Mouse (Mus musculus) forebrain, embryonic 14.5 days (tissue): ENCODE data around the gene Hist1h2bk. TPM values are rescaled to one million over a fixed set of nuclear protein-coding genes. Genes with fewer than 3 reads are reported as not detected.
A peak's percentile ranks its signal among the peaks of the same experiment; 100 is the strongest.

Source experiments
- ATAC-seq: fragments of 200-750 bp; cut with Nextera tagmentation; 2 replicates; pipeline ENCODE4 v1.8.0; 2017; ENCODE audit warnings: mild to moderate bottlenecking, moderate library complexity
- DNase-seq: peaks from one replicate; pipeline ENCODE4 v3.0.0-alpha.2; 2015; ENCODE audit warnings: low spot score
- H3K27ac ChIP-seq: fragments of 300-500 bp; sonication (generic); 2 replicates; pipeline ENCODE4 v1.5.1; 2014; ENCODE audit warnings: low read depth, mild to moderate bottlenecking, control low read depth, low read length, moderate library complexity
- H3K27me3 ChIP-seq: fragments of 300-500 bp; sonication (generic); replicated peaks from 2 replicates; pipeline ENCODE4 v1.6.1; 2014; ENCODE audit warnings: low read length, control low read depth, mixed read lengths; ENCODE audit not compliant: control insufficient read depth, insufficient read depth
- H3K36me3 ChIP-seq: fragments of 300-500 bp; sonication (generic); 2 replicates; pipeline ENCODE4 v1.6.1; 2014; ENCODE audit warnings: low read length, control low read depth; ENCODE audit not compliant: control insufficient read depth, insufficient read depth
- H3K4me1 ChIP-seq: fragments of 300-500 bp; sonication (generic); 2 replicates; pipeline ENCODE4 v1.6.1; 2014; ENCODE audit warnings: antibody characterized with exemption, low read length, control low read depth; ENCODE audit not compliant: control insufficient read depth, insufficient read depth
- H3K4me2 ChIP-seq: fragments of 300-500 bp; sonication (generic); 2 replicates; pipeline ENCODE4 v1.6.1; 2014; ENCODE audit warnings: mild to moderate bottlenecking, control low read depth, low read length
- H3K4me3 ChIP-seq: fragments of 300-500 bp; sonication (generic); 2 replicates; pipeline ENCODE4 v1.5.1; 2014; ENCODE audit warnings: low read depth, low read length, control low read depth
- H3K9ac ChIP-seq: fragments of 300-500 bp; sonication (generic); 2 replicates; pipeline ENCODE4 v1.6.1; 2014; ENCODE audit warnings: mild to moderate bottlenecking, low read length, control low read depth, moderate library complexity
- H3K9me3 ChIP-seq: fragments of 300-500 bp; sonication (generic); replicated peaks from 2 replicates; pipeline ENCODE4 v1.6.1; 2016; ENCODE audit warnings: low read length, control low read depth, mixed read lengths; ENCODE audit not compliant: control insufficient read depth
- WGBS: fragments of 180-500 bp; shearing (Covaris S2); extraction: QIAGEN DNeasy Blood & Tissue Kit; methylation state at CpG from one replicate; pipeline ENCODE4 v1.1.7; 2014; 5-methylcytosine and 5-hydroxymethylcytosine counted together
- polyA plus RNA-seq: library from polyadenylated mRNA; unstranded; fragments of >200 nt; fragmentation: Nextera tagmentation; extraction: Ambion mirVana; gene quantifications from 2 replicates; pipeline ENCODE4 v1.2.1, GENCODE M21; 2014

Hist1h2bk gene
- polyA plus RNA-seq, 1 experiment from 2014 or later: 3.5 TPM

- Histone ChIP-seq H3K36me3 (no peaks in the 10 kb centered on the region), H3K4me1 (peaks cover 8% of the 10 kb centered on the region; the same call in 1 of the 2 replicates), H3K27ac (no peak overlapping the region), H3K27me3 (peaks cover 23% of the 10 kb centered on the region), H3K9me3 (no peaks in the 10 kb centered on the region), H3K9ac (no peak overlapping the region), H3K4me2 (peak overlapping the region; percentile 65), H3K4me3 (peak overlapping the region; percentile 33)
- ATAC-seq (peak; percentile 58), DNase-seq (peak; percentile 78)
- 0% methylated on average over 8 of the region's 8 CpGs for WGBS
These were observed 14.8 kb upstream of the Hist1h2bk start for GRCm38 (mm10) chr13:22020901-22021339.

GRCm38 (mm10) chr13:22021581-22021980 is 14.1 kb upstream of the Hist1h2bk start:
- 0% methylated on average over 11 of the region's 11 CpGs for WGBS
- no peaks in the 10 kb centered on the region for H3K9me3 ChIP-seq
- H3K4me1 ChIP-seq: peaks cover 8% of the 10 kb centered on the region; the same call in 1 of the 2 replicates
- peak overlapping the region; percentile 9 for H3K9ac ChIP-seq
- ATAC-seq: peak; percentile 49; the same call in 1 of the 2 replicates
- peak overlapping the region; percentile 33 for H3K4me3 ChIP-seq
- no peaks in the 10 kb centered on the region for H3K36me3 ChIP-seq
- H3K27me3 ChIP-seq: peaks cover 18% of the 10 kb centered on the region
- no peak overlapping the region for H3K27ac ChIP-seq
- H3K4me2 ChIP-seq: peak overlapping the region; percentile 65
- no peak for DNase-seq

GRCm38 (mm10) chr13:22022241-22022640 is 13.4 kb upstream of the Hist1h2bk start:
- WGBS: under 1% methylated on average over 9 of the region's 9 CpGs
- Histone ChIP-seq H3K9me3 (no peaks in the 10 kb centered on the region), H3K4me2 (peak overlapping the region; percentile 65), H3K27me3 (peaks cover 18% of the 10 kb centered on the region), H3K36me3 (no peaks in the 10 kb centered on the region), H3K27ac (no peak overlapping the region), H3K9ac (peak overlapping the region; percentile 9; the same call in 1 of the 2 replicates), H3K4me1 (peaks cover 8% of the 10 kb centered on the region; the same call in 1 of the 2 replicates), H3K4me3 (peak overlapping the region; percentile 33)
- ATAC-seq (peak; percentile 83), DNase-seq (peak; percentile 93)

- ATAC-seq (peak; percentile 63), DNase-seq (peak; percentile 94)
- Histone ChIP-seq H3K27me3 (no peaks in the 10 kb centered on the region), H3K9ac (peak overlapping the region; percentile 62), H3K4me2 (peak overlapping the region; percentile 52), H3K36me3 (no peaks in the 10 kb centered on the region), H3K27ac (no peak overlapping the region), H3K9me3 (no peaks in the 10 kb centered on the region), H3K4me3 (peak overlapping the region; percentile 43), H3K4me1 (no peaks in the 10 kb centered on the region)
- WGBS: under 1% methylated on average over 35 of the region's 35 CpGs
These were observed 9.3 kb upstream of the Hist1h2bk start for GRCm38 (mm10) chr13:22026058-22027031.

- DNase-seq (peak; percentile 93), ATAC-seq (peak; percentile 76)
- Histone ChIP-seq H3K9me3 (no peaks in the 10 kb centered on the region), H3K27ac (peak overlapping the region; percentile 63; the same call in 1 of the 2 replicates), H3K4me2 (peak overlapping the region; percentile 63), H3K27me3 (no peaks in the 10 kb centered on the region), H3K9ac (peak overlapping the region; percentile 67), H3K36me3 (no peaks in the 10 kb centered on the region), H3K4me3 (peak overlapping the region; percentile 51), H3K4me1 (no peaks in the 10 kb centered on the region)
- under 1% methylated on average over 40 of the region's 40 CpGs for WGBS
These were observed 6.8 kb upstream of the Hist1h2bk start for GRCm38 (mm10) chr13:22028673-22029460.

GRCm38 (mm10) chr13:22029928-22030327 is 5.7 kb upstream of the Hist1h2bk start:
- Histone ChIP-seq H3K9me3 (no peaks in the 10 kb centered on the region), H3K27me3 (no peaks in the 10 kb centered on the region), H3K36me3 (no peaks in the 10 kb centered on the region), H3K4me1 (peaks cover 4% of the 10 kb centered on the region; the same call in 1 of the 2 replicates), H3K4me2 (no peak overlapping the region), H3K27ac (no peak overlapping the region), H3K9ac (no peak overlapping the region), H3K4me3 (no peak overlapping the region)
- WGBS: 23% methylated on average over 8 of the region's 8 CpGs
- DNase-seq: no peak
- ATAC-seq: no peak

GRCm38 (mm10) chr13:22030493-22030892 is 5.2 kb upstream of the Hist1h2bk start:
- H3K9ac ChIP-seq: no peak overlapping the region
- DNase-seq (peak; percentile 78), ATAC-seq (no peak)
- H3K9me3 ChIP-seq: no peaks in the 10 kb centered on the region
- H3K36me3 ChIP-seq: no peaks in the 10 kb centered on the region
- no peak overlapping the region for H3K27ac ChIP-seq
- H3K4me1 ChIP-seq: peaks cover 4% of the 10 kb centered on the region; the same call in 1 of the 2 replicates
- 14% methylated on average over 4 of the region's 4 CpGs for WGBS
- H3K27me3 ChIP-seq: no peaks in the 10 kb centered on the region
- H3K4me3 ChIP-seq: no peak overlapping the region
- no peak overlapping the region for H3K4me2 ChIP-seq

GRCm38 (mm10) chr13:22033741-22034442 is 1.8 kb upstream of the Hist1h2bk start:
- Histone ChIP-seq H3K9ac (peak overlapping the region; percentile 58), H3K27ac (no peak overlapping the region; the same call in 1 of the 2 replicates), H3K36me3 (no peaks in the 10 kb centered on the region), H3K27me3 (no peaks in the 10 kb centered on the region), H3K4me3 (peak overlapping the region; percentile 35), H3K4me2 (peak overlapping the region; percentile 64), H3K9me3 (no peaks in the 10 kb centered on the region), H3K4me1 (peaks cover 8% of the 10 kb centered on the region)
- ATAC-seq (no peak), DNase-seq (no peak)
- WGBS: 51% methylated on average over 5 of the region's 5 CpGs
